Mouse (Mus musculus): ENCODE results near the gene Pla2g4b. TPM values are rescaled to one million over a fixed set of nuclear protein-coding genes. Genes with fewer than 3 reads are reported as not detected.

Pla2g4b gene
- total and polyA plus RNA-seq, 3 experiments: 0.90 to 2.7 (median 2.5) TPM

GRCm38 (mm10) chr2:120026984-120027949 is 6.0 kb upstream of the Pla2g4b start, which contains the start of the genes Jmjd7 and Gm28042:
Jmjd7 (plus strand) TSS chr2:120027483.
Gm28042 (plus strand) TSS chr2:120027493.
- H3K9ac ChIP-seq (ENCODE audit: insufficient read depth, low read depth): peak within 1 kb of the TSS; percentile 64
- in situ Hi-C loops (cut with MboI; ENCODE audit: low pct_ligation_motif_present, low pct_unique_long_range_greater_than_20kb, low sequenced_read_pairs) (no loop called here), dilution Hi-C loops (cut with MboI; ENCODE audit: extremely low pct_ligation_motif_present, extremely low pct_unique_long_range_greater_than_20kb, low sequenced_read_pairs) (no loop called here)
- peak; percentile 90 for DNase-seq (ENCODE audit: extremely low read depth)
- peak within 1 kb of the TSS; percentile 72 to 83 (median 82) for H3K4me3 ChIP-seq (replicated peaks in 1 of 3; ENCODE audit: low read depth in 2 of 3, low read length in 2 of 3, poor library complexity in 1 of 3)
- peaks cover 5 to 32% of the 10 kb centered on the region in 2 experiments; a peak in 3 of 4 replicates for H3K4me1 ChIP-seq (ENCODE audit: control insufficient read depth in 1 of 2, insufficient read depth in 2 of 2)
- H3K79me2 ChIP-seq (replicated peaks; ENCODE audit: control insufficient read depth, extremely low read depth, insufficient read depth, poor library complexity, severe bottlenecking): no peaks in the 10 kb centered on the region
- no peak for TF ChIP-seq ETS1 (conservative IDR thresholded peaks at IDR 0.05; ENCODE audit: low read depth, low read length)
- TF ChIP-seq ZKSCAN1 (IDR thresholded peaks at IDR 0.05; ENCODE audit: borderline replicate concordance, low read depth, low read length): no peak
- peak; percentile 24; the same call in 1 of the 2 replicates for TF ChIP-seq MAZ (IDR thresholded peaks at IDR 0.05; ENCODE audit: low read depth, low read length)
- TF ChIP-seq HCFC1 (IDR thresholded peaks at IDR 0.05; ENCODE audit: low read depth, low read length): peak; percentile 69
- peak; percentile 89 for TF ChIP-seq POLR2A (IDR thresholded peaks at IDR 0.05; ENCODE audit: low read depth, low read length)
- no peak for TF ChIP-seq MAX (IDR thresholded peaks at IDR 0.05; ENCODE audit: low read length)
- TF ChIP-seq NELFE (IDR thresholded peaks at IDR 0.05; ENCODE audit: low read depth, low read length): peak; percentile 84
- TF ChIP-seq TBP (conservative IDR thresholded peaks at IDR 0.05; ENCODE audit: low read depth, low read length): peak; percentile 48; the same call in 1 of the 2 replicates
- TF ChIP-seq ELF1 (IDR thresholded peaks at IDR 0.05; ENCODE audit: low read depth, low read length): peak; percentile 75
- peak; percentile 82; the same call in 1 of the 2 replicates for TF ChIP-seq POLR2AphosphoS2 (IDR thresholded peaks at IDR 0.05; ENCODE audit: low read depth, low read length)
- peak; percentile 46; the same call in 1 of the 2 replicates for TF ChIP-seq IRF4 (IDR thresholded peaks at IDR 0.05; ENCODE audit: low read depth, low read length)
- 0 out of 2 replicates have a peak, but pooled peaks have one; percentile 22 for TF ChIP-seq NRF1 (IDR thresholded peaks at IDR 0.05; ENCODE audit: low read depth, low read length)
- TF ChIP-seq CTCF (conservative IDR thresholded peaks at IDR 0.05 in 1 of 2, IDR thresholded peaks at IDR 0.05 in 1 of 2; ENCODE audit: low read depth in 2 of 2, low read length in 2 of 2): 0 out of 4 replicates have a peak, but pooled peaks of 1 of the 2 experiments have one; percentile 12
- TF ChIP-seq SIN3A (IDR thresholded peaks at IDR 0.05; ENCODE audit: low read length): peak; percentile 54; the same call in 1 of the 2 replicates
- peak; percentile 89 for TF ChIP-seq TCF12 (IDR thresholded peaks at IDR 0.05; ENCODE audit: low read depth, low read length)
- TF ChIP-seq ZMIZ1 (IDR thresholded peaks at IDR 0.05; ENCODE audit: low read depth, low read length): peak; percentile 89
- TF ChIP-seq MXI1 (IDR thresholded peaks at IDR 0.05; ENCODE audit: low read depth, low read length): no peak
- peak within 1 kb of the TSS; percentile 22; the same call in 1 of the 2 replicates for H3K27ac ChIP-seq (ENCODE audit: insufficient read depth, low read depth)
- peak within 1 kb of the TSS; percentile 65 for H3K4me2 ChIP-seq (ENCODE audit: insufficient read depth, low read depth, poor library complexity, severe bottlenecking)
- H3K36me3 ChIP-seq (replicated peaks in 1 of 2; ENCODE audit: control insufficient read depth in 1 of 2, insufficient read depth in 1 of 2, low read length in 1 of 2): peaks cover 37 to 68% of the 10 kb centered on the region in 2 experiments
- no peaks in the 10 kb centered on the region for H3K9me3 ChIP-seq (replicated peaks; ENCODE audit: low read length)
- H3K27me3 ChIP-seq (replicated peaks): no peaks in the 10 kb centered on the region

- H3K27ac ChIP-seq (ENCODE audit: insufficient read depth, low read depth): no peak overlapping the region
- dilution Hi-C loops (cut with MboI; ENCODE audit: extremely low pct_ligation_motif_present, extremely low pct_unique_long_range_greater_than_20kb, low sequenced_read_pairs): no loop called here
- peak; percentile 8 for DNase-seq (ENCODE audit: extremely low read depth)
Observed at GRCm38 (mm10) chr2:120027950-120028331, 5.3 kb upstream of the Pla2g4b start.

More at GRCm38 (mm10) chr2:120027950-120028331, 5.3 kb upstream of the Pla2g4b start:
- no peaks in the 10 kb centered on the region for H3K79me2 ChIP-seq (replicated peaks; ENCODE audit: control insufficient read depth, extremely low read depth, insufficient read depth, poor library complexity, severe bottlenecking)
- H3K36me3 ChIP-seq (replicated peaks in 1 of 2; ENCODE audit: control insufficient read depth in 1 of 2, insufficient read depth in 1 of 2, low read length in 1 of 2): peaks cover 37 to 68% of the 10 kb centered on the region in 2 experiments
- H3K9me3 ChIP-seq (replicated peaks; ENCODE audit: low read length): no peaks in the 10 kb centered on the region
- H3K9ac ChIP-seq (ENCODE audit: insufficient read depth, low read depth): peak overlapping the region; percentile 64
- peaks cover 5 to 38% of the 10 kb centered on the region in 2 experiments; a peak in 3 of 4 replicates for H3K4me1 ChIP-seq (ENCODE audit: control insufficient read depth in 1 of 2, insufficient read depth in 2 of 2)
- H3K27me3 ChIP-seq (replicated peaks): no peaks in the 10 kb centered on the region
- in situ Hi-C loops (cut with MboI; ENCODE audit: low pct_ligation_motif_present, low pct_unique_long_range_greater_than_20kb, low sequenced_read_pairs): no loop called here
- H3K4me3 ChIP-seq (replicated peaks in 1 of 3; ENCODE audit: low read depth in 2 of 3, low read length in 2 of 3, poor library complexity in 1 of 3): peak overlapping the region; percentile 72 to 83 (median 82)
- TF ChIP-seq SIN3A (IDR thresholded peaks at IDR 0.05; ENCODE audit: low read length) (no peak), MAFK (IDR thresholded peaks at IDR 0.05; ENCODE audit: insufficient replicate concordance, low read length) (no peak), JUND (conservative IDR thresholded peaks at IDR 0.05; ENCODE audit: low read depth, low read length) (no peak), ZKSCAN1 (IDR thresholded peaks at IDR 0.05; ENCODE audit: borderline replicate concordance, low read depth, low read length) (no peak)
- H3K4me2 ChIP-seq (ENCODE audit: insufficient read depth, low read depth, poor library complexity, severe bottlenecking): peak overlapping the region; percentile 65

Data from CH12.LX (cell line).